Mouse (Mus musculus) thymus, adult 2 months (tissue): ENCODE results near the gene Spib.

ENCODE experiments used
- CTCF ChIP-seq: fragments of 200-500 bp; IDR thresholded peaks from 2 replicates; pipeline ENCODE4 v1.5.1; 2012; ENCODE audit warnings: mild to moderate bottlenecking, control low read depth, low read length, moderate library complexity, borderline replicate concordance; ENCODE audit not compliant: control insufficient read depth, poor library complexity, insufficient read depth; ENCODE audit errors: extremely low read depth
- POLR2A ChIP-seq: fragments of 200-500 bp; IDR thresholded peaks from 2 replicates; pipeline ENCODE4 v1.6.1; 2012; ENCODE audit warnings: mild to moderate bottlenecking, low read length, control low read depth, moderate library complexity; ENCODE audit not compliant: control insufficient read depth, poor library complexity, insufficient read depth; ENCODE audit errors: extremely low read depth

GRCm38 (mm10) chr7:44537009-44537408 is 5.1 kb upstream of the Spib start:
- no peak for TF ChIP-seq CTCF
- no peak for TF ChIP-seq POLR2A
